Mouse (Mus musculus): ENCODE results near the gene AC124108.1. TPM values are rescaled to one million over a fixed set of nuclear protein-coding genes. Genes with fewer than 3 reads are reported as not detected.
"Not testable (repeated sequence)": the region's sequence is repeated elsewhere in the genome, so short reads cannot be mapped to it uniquely, and the experiment has no call there.

The AC124108.1 gene
- total RNA-seq, 2 experiments from 2014 or later: 3.6 to 4.2 TPM

- intact Hi-C loops (cut with DNase I): not testable (repeated sequence)
Measured at GRCm38 (mm10) chr1:132162618-132163017, 28.6 kb upstream of the AC124108.1 start.

GRCm38 (mm10) chr1:132164780-132165518 lies 26.3 kb upstream of the AC124108.1 start:
- peak; percentile 88 for DNase-seq
- intact Hi-C loops (cut with DNase I): no loop called here

More at GRCm38 (mm10) chr1:132162618-132163017, 28.6 kb upstream of the AC124108.1 start:
- not testable (repeated sequence) for DNase-seq

- intact Hi-C loops (cut with DNase I): no loop called here
- DNase-seq: no peak
Measured at GRCm38 (mm10) chr1:132165859-132166258, 25.4 kb upstream of the AC124108.1 start.

- intact Hi-C loops (cut with DNase I): no loop called here
- DNase-seq: peak; percentile 62
Measured at GRCm38 (mm10) chr1:132168115-132168767, 23.0 kb upstream of the AC124108.1 start.

GRCm38 (mm10) chr1:132170698-132171097 lies 20.6 kb upstream of the AC124108.1 start:
- intact Hi-C loops (cut with DNase I): no loop called here
- no peak for DNase-seq

GRCm38 (mm10) chr1:132171619-132172018 lies 19.6 kb upstream of the AC124108.1 start:
- intact Hi-C loops (cut with DNase I): no loop called here
- DNase-seq: no peak

GRCm38 (mm10) chr1:132186303-132186702 lies 5.0 kb upstream of the AC124108.1 start:
- no peak for DNase-seq

GRCm38 (mm10) chr1:132188442-132189066 lies 2.7 kb upstream of the AC124108.1 start:
- DNase-seq: no peak
- intact Hi-C loops (cut with DNase I): no loop called here

More at GRCm38 (mm10) chr1:132186303-132186702, 5.0 kb upstream of the AC124108.1 start:
- intact Hi-C loops (cut with DNase I): no loop called here

GRCm38 (mm10) chr1:132189231-132189630 lies 2.0 kb upstream of the AC124108.1 start:
- intact Hi-C loops (cut with DNase I): no loop called here
- DNase-seq: no peak

GRCm38 (mm10) chr1:132190040-132190513 lies 1.2 kb upstream of the AC124108.1 start:
- intact Hi-C loops (cut with DNase I): no loop called here
- peak; percentile 83 for DNase-seq

- peak; percentile 44 for DNase-seq
- intact Hi-C loops (cut with DNase I): no loop called here
Measured at GRCm38 (mm10) chr1:132190621-132191092, 600 bp upstream of the AC124108.1 start.

GRCm38 (mm10) chr1:132191786-132192680 lies 776 bp downstream of the AC124108.1 start:
- peak; percentile 59 for DNase-seq
- intact Hi-C loops (cut with DNase I): no loop called here

- intact Hi-C loops (cut with DNase I): no loop called here
- DNase-seq: no peak
Measured at GRCm38 (mm10) chr1:132193806-132194205, 2.5 kb downstream of the AC124108.1 start.

- intact Hi-C loops (cut with DNase I): no loop called here
- DNase-seq: no peak
Measured at GRCm38 (mm10) chr1:132194624-132195023, 3.4 kb downstream of the AC124108.1 start.

GRCm38 (mm10) chr1:132195100-132195499 lies 3.8 kb downstream of the AC124108.1 start:
- intact Hi-C loops (cut with DNase I): no loop called here
- no peak for DNase-seq

- DNase-seq: no peak
- intact Hi-C loops (cut with DNase I): no loop called here
Measured at GRCm38 (mm10) chr1:132195681-132196080, 4.4 kb downstream of the AC124108.1 start.

GRCm38 (mm10) chr1:132196337-132196736 lies 5.1 kb downstream of the AC124108.1 start:
- intact Hi-C loops (cut with DNase I): no loop called here
- DNase-seq: no peak

GRCm38 (mm10) chr1:132197666-132198065 lies 6.4 kb downstream of the AC124108.1 start:
- no peak for DNase-seq
- intact Hi-C loops (cut with DNase I): no loop called here

GRCm38 (mm10) chr1:132198401-132199071 lies 7.3 kb downstream of the AC124108.1 start:
- no peak for DNase-seq
- intact Hi-C loops (cut with DNase I): no loop called here

- DNase-seq: no peak
- intact Hi-C loops (cut with DNase I): no loop called here
Measured at GRCm38 (mm10) chr1:132199244-132199643, 8.0 kb downstream of the AC124108.1 start.
